Mouse (Mus musculus) urinary bladder, postnatal 25 days (tissue): ENCODE data around the gene Zfp991.
"Not testable (repeated sequence)": the region's sequence is repeated elsewhere in the genome, so short reads cannot be mapped to it uniquely, and the experiment has no call there.

Experiments
- DNase-seq: peaks from one replicate; pipeline ENCODE4 v3.0.0; 2022; ENCODE audit warnings: low spot score

The Zfp991 gene

GRCm38 (mm10) chr4:147131837-147132459, at the start of gene Zfp991:
Gene Zfp991 (plus strand): TSS chr4:147132038.
- DNase-seq: not testable (repeated sequence)

GRCm38 (mm10) chr4:147095641-147096040, 36.2 kb upstream of the Zfp991 start:
- DNase-seq: not testable (repeated sequence)

GRCm38 (mm10) chr4:147101666-147102626, 29.9 kb upstream of the Zfp991 start:
- not testable (repeated sequence) for DNase-seq

- not testable (repeated sequence) for DNase-seq
Measured at GRCm38 (mm10) chr4:147103814-147104213, 28.0 kb upstream of the Zfp991 start.

GRCm38 (mm10) chr4:147117839-147118238, 14.0 kb upstream of the Zfp991 start:
- not testable (repeated sequence) for DNase-seq

GRCm38 (mm10) chr4:147122286-147122685, 9.6 kb upstream of the Zfp991 start:
- DNase-seq: not testable (repeated sequence)

GRCm38 (mm10) chr4:147123797-147124196, 8.0 kb upstream of the Zfp991 start:
- DNase-seq: not testable (repeated sequence)

- DNase-seq: not testable (repeated sequence)
Measured at GRCm38 (mm10) chr4:147124400-147125306, 7.2 kb upstream of the Zfp991 start.

- not testable (repeated sequence) for DNase-seq
Measured at GRCm38 (mm10) chr4:147125326-147125725, 6.5 kb upstream of the Zfp991 start.

GRCm38 (mm10) chr4:147125870-147126269, 6.0 kb upstream of the Zfp991 start:
- DNase-seq: not testable (repeated sequence)

- not testable (repeated sequence) for DNase-seq
Measured at GRCm38 (mm10) chr4:147126435-147126834, 5.4 kb upstream of the Zfp991 start.

- not testable (repeated sequence) for DNase-seq
Measured at GRCm38 (mm10) chr4:147127137-147127536, 4.7 kb upstream of the Zfp991 start.

GRCm38 (mm10) chr4:147128152-147128551, 3.7 kb upstream of the Zfp991 start:
- DNase-seq: not testable (repeated sequence)

- DNase-seq: not testable (repeated sequence)
Measured at GRCm38 (mm10) chr4:147133596-147133995, 1.8 kb downstream of the Zfp991 start.

- not testable (repeated sequence) for DNase-seq
Measured at GRCm38 (mm10) chr4:147141757-147142156, 9.9 kb downstream of the Zfp991 start.

- not testable (repeated sequence) for DNase-seq
Measured at GRCm38 (mm10) chr4:147165282-147165681, 33.4 kb downstream of the Zfp991 start.

- DNase-seq: not testable (repeated sequence)
Measured at GRCm38 (mm10) chr4:147170547-147170946, 38.7 kb downstream of the Zfp991 start.

GRCm38 (mm10) chr4:147171557-147171956, 39.7 kb downstream of the Zfp991 start:
- DNase-seq: not testable (repeated sequence)

- not testable (repeated sequence) for DNase-seq
Measured at GRCm38 (mm10) chr4:147176279-147176880, 44.5 kb downstream of the Zfp991 start.

- not testable (repeated sequence) for DNase-seq
Measured at GRCm38 (mm10) chr4:147181141-147181685, 49.4 kb downstream of the Zfp991 start.
